ENCODE assay signal across 8 mouse cellular contexts in the genomic region with DNA sequence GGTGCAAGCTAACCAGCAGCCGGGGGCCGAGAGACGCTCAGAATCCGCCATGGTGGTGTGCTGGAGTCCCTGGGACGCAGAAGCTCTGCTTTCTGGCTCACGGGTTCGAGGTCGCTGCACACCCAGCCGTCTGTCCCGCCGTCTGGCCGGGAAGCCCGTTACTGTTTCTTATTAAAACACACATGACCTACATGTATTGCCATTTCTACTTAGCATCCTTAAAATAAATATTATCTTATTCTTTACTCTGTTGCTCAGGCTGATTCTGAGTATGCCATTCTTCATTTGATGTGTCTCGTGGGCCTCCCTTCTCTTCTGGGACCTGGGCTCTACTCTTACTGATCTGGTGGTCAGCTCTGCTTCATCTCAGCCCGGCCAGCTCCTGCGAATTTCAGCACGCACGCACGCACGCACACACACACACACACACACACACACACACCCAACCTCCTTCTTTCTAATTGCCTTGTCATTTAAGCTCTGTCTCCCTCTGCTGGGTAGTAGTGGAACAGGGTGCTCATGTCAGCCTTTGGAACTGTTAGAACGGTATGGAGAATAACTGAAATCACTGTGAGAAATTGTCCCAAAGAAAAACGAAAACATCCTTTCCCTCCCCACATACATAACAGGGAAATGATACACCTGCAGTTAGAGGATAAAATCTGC. TPM values are rescaled to one million over a fixed set of nuclear protein-coding genes. Genes with fewer than 3 reads are reported as not detected.
DNase-seq lines count a peak whose midpoint lies in the region; ATAC-seq and TF ChIP-seq lines count a peak whose summit lies in the region.

TSS of gene Gm6169 (minus strand) at position 51 of the 666 bp plus-strand sequence.

- H3K4me2 ChIP-seq in embryonic facial prominence, embryonic 14.5 days (ENCODE audit: low read depth, low read length): no peak within 1 kb of the TSS

- H3K4me1 ChIP-seq in thymus, adult 2 months (replicated peaks; ENCODE audit: control insufficient read depth, insufficient read depth, low read length): no peaks in the 10 kb centered on the region
- H3K4me1 ChIP-seq in embryonic facial prominence, embryonic 14.5 days (ENCODE audit: control insufficient read depth, insufficient read depth, low read length): no peaks in the 10 kb centered on the region
- no peaks in the 10 kb centered on the region for H3K4me1 ChIP-seq in limb, embryonic 10.5 days

- H3K9ac ChIP-seq in embryonic facial prominence, embryonic 14.5 days (ENCODE audit: low read depth, low read length): no peak within 1 kb of the TSS

- H3K27ac ChIP-seq in thymus, adult 2 months (ENCODE audit: control insufficient read depth, insufficient read depth, low read length): no peak within 1 kb of the TSS
- H3K27ac ChIP-seq in embryonic facial prominence, embryonic 14.5 days (replicated peaks; ENCODE audit: low read depth, low read length): no peak within 1 kb of the TSS
- H3K27ac ChIP-seq in limb, embryonic 10.5 days: no peak within 1 kb of the TSS

- DNase-seq in thymus, adult 2 months: peak; percentile 16
- no peak for DNase-seq in thymus, adult 18-20 months
- DNase-seq in brain, embryonic 14.5 days (ENCODE audit: low read depth): peak; percentile 83
- peak; percentile 68 for DNase-seq in embryonic facial prominence, embryonic 14.5 days (ENCODE audit: low spot score)
- peak; percentile 20 to 61 for DNase-seq in kidney, adult 8-10 months
- peak; percentile 59 for DNase-seq in limb, embryonic 10.5 days (ENCODE audit: low spot score)
- peak; percentile 54 for DNase-seq in ovary, postnatal 14 days (ENCODE audit: low spot score)
- DNase-seq in T-cell, adult 2 months (ENCODE audit: low spot score): no peak

- ATAC-seq in embryonic facial prominence, embryonic 14.5 days (ENCODE audit: low read depth): no peak

- H3K4me3 ChIP-seq in thymus, adult 2 months (ENCODE audit: control insufficient read depth, insufficient read depth, low read length): no peak within 1 kb of the TSS
- no peak within 1 kb of the TSS for H3K4me3 ChIP-seq in embryonic facial prominence, embryonic 14.5 days (ENCODE audit: low read depth, low read length)
- no peak within 1 kb of the TSS for H3K4me3 ChIP-seq in limb, embryonic 10.5 days

- TF ChIP-seq CTCF in thymus, adult 2 months (IDR thresholded peaks at IDR 0.05; ENCODE audit: borderline replicate concordance, control insufficient read depth, extremely low read depth, insufficient read depth, low read length, poor library complexity): no peak
- peak; percentile 70; the same call in 1 of the 2 replicates for TF ChIP-seq CTCF in brain, embryonic 14.5 days (IDR thresholded peaks at IDR 0.05; ENCODE audit: borderline replicate concordance, extremely low read depth, insufficient read depth, insufficient read length)

- H3K36me3 ChIP-seq in thymus, adult 2 months (ENCODE audit: control insufficient read depth, insufficient read depth, low read length): no peaks in the 10 kb centered on the region
- H3K36me3 ChIP-seq in embryonic facial prominence, embryonic 14.5 days (ENCODE audit: control insufficient read depth, insufficient read depth, low read length): no peaks in the 10 kb centered on the region
- no peaks in the 10 kb centered on the region for H3K36me3 ChIP-seq in limb, embryonic 10.5 days

- TF ChIP-seq POLR2A in thymus, adult 2 months (IDR thresholded peaks at IDR 0.05; ENCODE audit: control insufficient read depth, extremely low read depth, insufficient read depth, low read length, poor library complexity): no peak
- TF ChIP-seq POLR2A in brain, embryonic 14.5 days (IDR thresholded peaks at IDR 0.05; ENCODE audit: borderline replicate concordance, extremely low read depth, insufficient read depth, insufficient read length, poor library complexity, severe bottlenecking): no peak

- no peaks in the 10 kb centered on the region for H3K9me3 ChIP-seq in embryonic facial prominence, embryonic 14.5 days (ENCODE audit: control insufficient read depth, low read length)
- H3K9me3 ChIP-seq in limb, embryonic 10.5 days (replicated peaks): no peaks in the 10 kb centered on the region

- WGBS in thymus, adult 2 months: 66% methylated on average over 22 of the region's 22 CpGs
- 74% methylated on average over 20 of the region's 22 CpGs for WGBS in embryonic facial prominence, embryonic 14.5 days
- WGBS in limb, embryonic 10.5 days: 88% methylated on average over 22 of the region's 22 CpGs

- no peaks in the 10 kb centered on the region for H3K27me3 ChIP-seq in thymus, adult 2 months (ENCODE audit: control insufficient read depth, insufficient read depth, low read length)
- H3K27me3 ChIP-seq in embryonic facial prominence, embryonic 14.5 days (replicated peaks; ENCODE audit: control insufficient read depth, insufficient read depth, low read length): no peaks in the 10 kb centered on the region
- no peaks in the 10 kb centered on the region for H3K27me3 ChIP-seq in limb, embryonic 10.5 days (ENCODE audit: low read depth, poor library complexity, severe bottlenecking)

RNA-seq across cellular contexts. Expression of gene Gm6169, which starts in this region (rescaled TPM):
- 0.90 and 1.5 TPM in 2 replicates for polyA plus RNA-seq in thymus, adult 2 months (2012; rRNA removed)
- 0.21 and 0.94 TPM in 2 replicates for polyA plus RNA-seq in brain, embryonic 14.5 days (2012; rRNA removed)
- 3.6 and 5.4 TPM in 2 replicates for polyA plus RNA-seq in embryonic facial prominence, embryonic 14.5 days (2014; fragmentation: Nextera tagmentation; extraction: Ambion mirVana)
- 1.2 and 2.0 TPM in 2 replicates for polyA plus RNA-seq in limb, embryonic 10.5 days (2016; fragmentation: Nextera tagmentation; extraction: Ambion mirVana)

Comparison
In these comparisons a context has a peak if more than half of its experiments do, and no peak if none do; other contexts are left out.
1. DNase-seq: peak in thymus, adult 2 months (single experiment), embryonic facial prominence, embryonic 14.5 days (single experiment), kidney, adult 8-10 months (2 of 2), limb, embryonic 10.5 days (single experiment) and ovary, postnatal 14 days (single experiment); none in thymus, adult 18-20 months (0 of 2) and T-cell, adult 2 months (single experiment).
2. Peak in DNase-seq in brain, embryonic 14.5 days; RNA of the gene not detected or under 1 TPM.